Mouse (Mus musculus) cerebellum, postnatal 4 days (tissue): Measurements from ENCODE around the gene Eml1.

ENCODE experiments used
- DNase-seq, 2 experiments: peaks; one replicate each; pipeline ENCODE4 v3.0.0; 2022; ENCODE audit warnings: low spot score in 2 of 2, mixed read lengths in 1 of 2

The Eml1 gene

GRCm38 (mm10) chr12:108547251-108547875, 176.6 kb downstream of the Eml1 start:
- no peak for DNase-seq

- DNase-seq, result no peak
These were observed 181.0 kb downstream of the Eml1 start for GRCm38 (mm10) chr12:108551731-108552130.

- DNase-seq, result no peak
These were observed 182.3 kb downstream of the Eml1 start for GRCm38 (mm10) chr12:108553079-108553478.

GRCm38 (mm10) chr12:108554120-108554841, 183.5 kb downstream of the Eml1 start, which contains the start of gene Evl:
Evl (plus strand) TSS chr12:108554720.
- DNase-seq, result peak; percentile 84 to 95

GRCm38 (mm10) chr12:108554861-108555556, 184.3 kb downstream of the Eml1 start:
- DNase-seq, result peak in 1 of 2 experiments; percentile 45

GRCm38 (mm10) chr12:108558194-108558593, 187.4 kb downstream of the Eml1 start:
- DNase-seq, result no peak

- DNase-seq, result no peak
These were observed 192.5 kb downstream of the Eml1 start for GRCm38 (mm10) chr12:108563238-108563637.

GRCm38 (mm10) chr12:108564910-108565506, 194.3 kb downstream of the Eml1 start:
- DNase-seq, result no peak

GRCm38 (mm10) chr12:108579156-108579871, 208.6 kb downstream of the Eml1 start:
- no peak for DNase-seq

- DNase-seq, result no peak
These were observed 213.0 kb downstream of the Eml1 start for GRCm38 (mm10) chr12:108583775-108584174.
